Mouse (Mus musculus): ENCODE data around the gene Fhl2.

- no peak for TF ChIP-seq CTCF (IDR thresholded peaks at IDR 0.05; ENCODE audit: control insufficient read depth, insufficient read depth, insufficient read length)
- no peak for TF ChIP-seq USF1 (IDR thresholded peaks at IDR 0.05; ENCODE audit: low read depth)
These were observed 18.8 kb upstream of the Fhl2 start for GRCm38 (mm10) chr1:43215601-43216000.

Data from C2C12 (cell line).